Mouse (Mus musculus) kidney, postnatal 10 days (tissue): ENCODE data around the gene Resp18.

ENCODE experiments used
- DNase-seq: peaks from one replicate; pipeline ENCODE4 v3.0.0; 2021; ENCODE audit warnings: mixed read lengths

The Resp18 gene

GRCm38 (mm10) chr1:75278228-75278627 lies at the start of gene Resp18:
Gene Resp18 (minus strand): TSS chr1:75278415.
- no peak for DNase-seq

GRCm38 (mm10) chr1:75327461-75327860 lies 49.2 kb upstream of the Resp18 start:
- DNase-seq, result no peak

GRCm38 (mm10) chr1:75319166-75319565 lies 41.0 kb upstream of the Resp18 start:
- no peak for DNase-seq

GRCm38 (mm10) chr1:75318736-75319135 lies 40.5 kb upstream of the Resp18 start:
- no peak for DNase-seq

- DNase-seq, result no peak
These were observed 40.1 kb upstream of the Resp18 start for GRCm38 (mm10) chr1:75318301-75318700.

GRCm38 (mm10) chr1:75317241-75318201 lies 39.3 kb upstream of the Resp18 start, which contains the start of gene Dnpep:
Gene Dnpep (minus strand): TSS chr1:75317990.
- DNase-seq, result peak; percentile 100

GRCm38 (mm10) chr1:75316861-75317240 lies 38.6 kb upstream of the Resp18 start:
- peak; percentile 94 for DNase-seq

- DNase-seq, result peak; percentile 27
These were observed 37.5 kb upstream of the Resp18 start for GRCm38 (mm10) chr1:75315456-75316365.

GRCm38 (mm10) chr1:75315011-75315410 lies 36.8 kb upstream of the Resp18 start:
- DNase-seq, result no peak

DNA sequence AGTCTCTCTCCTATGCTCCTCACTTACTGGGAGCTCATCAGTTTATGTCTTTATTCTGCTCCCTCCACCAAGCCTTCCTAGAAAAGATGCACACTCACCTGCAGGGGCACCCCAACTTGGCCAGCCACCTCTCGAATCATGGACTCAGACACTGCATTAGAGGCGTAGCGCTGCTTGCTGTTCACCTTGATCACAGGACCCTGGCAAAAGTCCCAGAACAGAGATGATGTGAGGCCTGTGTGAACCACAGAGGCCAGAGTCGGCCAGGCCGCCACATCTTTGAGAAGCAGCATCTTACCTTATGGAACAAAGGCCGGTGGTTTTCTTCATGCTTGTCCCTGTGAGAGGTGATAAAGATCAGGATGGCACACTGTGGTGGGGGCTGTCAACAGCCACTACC lies 33.5 kb upstream of the Resp18 start:
- no peak for DNase-seq

DNA sequence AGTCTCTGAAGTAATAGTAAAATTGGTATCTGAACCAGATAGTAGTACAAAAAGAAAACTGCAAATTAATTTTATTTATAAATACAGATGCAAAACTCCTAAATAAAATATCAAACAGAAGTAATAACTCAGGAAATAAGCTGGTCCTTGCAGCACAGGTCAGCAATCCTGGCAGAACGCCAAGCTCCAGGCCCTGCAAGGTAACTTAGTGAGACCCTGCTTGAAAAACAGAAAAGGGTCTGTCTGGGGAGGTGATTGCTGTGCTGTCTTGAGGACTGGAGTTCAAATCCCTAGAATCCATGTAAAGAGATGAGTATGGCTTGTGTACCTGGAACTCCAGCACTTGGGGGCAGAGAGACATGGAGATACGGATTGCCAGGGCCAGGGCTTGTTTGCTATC lies 26.4 kb upstream of the Resp18 start:
- DNase-seq, result no peak

GRCm38 (mm10) chr1:75294294-75294693 lies 16.1 kb upstream of the Resp18 start:
- no peak for DNase-seq

- DNase-seq, result no peak
These were observed 15.1 kb upstream of the Resp18 start for GRCm38 (mm10) chr1:75293331-75293701.

- DNase-seq, result peak; percentile 29
These were observed 14.5 kb upstream of the Resp18 start for GRCm38 (mm10) chr1:75292476-75293330.

- no peak for DNase-seq
These were observed 13.1 kb upstream of the Resp18 start for GRCm38 (mm10) chr1:75291321-75291720.

GRCm38 (mm10) chr1:75290582-75290981 lies 12.4 kb upstream of the Resp18 start:
- DNase-seq, result peak; percentile 52

DNA sequence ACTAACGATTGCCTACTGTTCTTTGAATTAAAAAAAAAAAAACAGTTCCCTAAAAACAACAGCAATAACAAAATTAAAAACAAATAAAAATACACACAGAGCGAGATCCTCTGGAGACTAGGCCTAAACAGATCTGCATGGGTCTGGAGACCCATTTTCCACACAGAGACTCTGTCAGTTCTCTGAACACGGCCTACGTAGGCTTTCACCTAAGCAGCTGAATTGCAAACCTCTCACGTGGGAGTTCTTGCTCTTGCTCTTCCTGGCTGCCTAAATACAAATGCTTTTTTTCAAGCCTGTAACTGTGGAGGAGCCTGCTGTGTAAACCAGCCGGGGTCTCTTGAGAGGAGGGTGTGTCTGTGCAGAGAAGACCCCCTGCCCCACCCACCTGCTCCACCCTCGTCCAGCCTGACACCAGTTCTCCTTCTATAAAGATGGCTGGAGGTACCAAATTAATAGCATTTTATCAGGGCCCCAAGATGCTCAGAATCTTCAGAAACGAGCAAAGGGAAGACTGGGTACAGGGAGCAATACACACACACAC lies 11.7 kb upstream of the Resp18 start:
- no peak for DNase-seq

DNA sequence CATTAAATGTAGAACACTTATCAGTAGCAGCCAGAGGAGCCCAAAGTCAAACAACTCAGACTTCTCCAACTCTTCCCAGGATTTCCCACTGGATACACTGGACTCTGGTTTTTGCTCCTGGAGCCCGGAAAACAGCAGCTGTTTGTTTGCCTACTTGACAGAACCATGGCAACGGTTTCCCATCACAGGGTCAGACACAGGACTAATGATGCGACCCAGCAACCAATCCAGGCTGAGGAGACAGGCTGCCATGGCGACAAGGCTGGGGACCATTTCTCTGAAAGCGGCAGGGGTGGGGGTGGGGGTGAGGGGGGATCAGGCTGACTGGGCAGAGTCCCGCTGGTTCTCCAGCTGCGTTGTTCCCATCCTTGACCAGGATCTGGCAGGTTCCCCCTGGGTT lies 11.2 kb upstream of the Resp18 start:
- DNase-seq, result peak; percentile 58

- DNase-seq, result no peak
These were observed 6.7 kb upstream of the Resp18 start for GRCm38 (mm10) chr1:75284911-75285310.

- DNase-seq, result no peak
These were observed 4.8 kb upstream of the Resp18 start for GRCm38 (mm10) chr1:75283017-75283416.

- DNase-seq, result peak; percentile 86
These were observed 723 bp downstream of the Resp18 start for GRCm38 (mm10) chr1:75277195-75278188.
